Mouse (Mus musculus) liver, postnatal 0 days (tissue): ENCODE data around the gene Chrna1.

ENCODE experiments used
- CTCF ChIP-seq: sonication (generic); IDR thresholded peaks from 2 replicates; pipeline ENCODE4 v1.5.1; 2016; ENCODE audit warnings: antibody characterized with exemption, low read depth
- EP300 ChIP-seq: IDR thresholded peaks from 2 replicates; pipeline ENCODE4 v1.6.1; 2016; ENCODE audit warnings: antibody characterized with exemption, low read depth, mild to moderate bottlenecking

DNA sequence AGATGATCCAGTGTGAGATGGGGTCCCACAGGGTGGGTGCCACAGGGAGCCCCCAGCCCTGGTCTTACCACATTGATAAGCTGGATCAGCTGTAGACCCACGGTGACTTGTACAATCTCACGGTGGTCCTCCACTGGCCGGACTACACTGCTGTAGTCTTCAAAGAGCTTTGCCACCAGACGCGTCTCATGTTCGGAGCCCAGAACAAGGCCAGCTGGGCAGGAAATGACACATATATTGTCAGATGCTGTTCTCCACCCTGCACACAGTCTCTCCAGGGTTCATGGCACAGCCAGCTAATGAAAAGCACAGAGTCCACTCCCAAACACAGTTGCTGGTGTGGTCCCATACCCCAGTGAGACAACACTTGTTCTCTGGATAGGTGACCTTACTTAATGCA, 5.7 kb downstream of the Chrna1 start:
- TF ChIP-seq CTCF (no peak), EP300 (no peak)
